Mouse (Mus musculus): ENCODE measurements around the gene Fkbp1a. TPM values are rescaled to one million over a fixed set of nuclear protein-coding genes. Genes with fewer than 3 reads are reported as not detected.
A peak's percentile ranks its signal among the peaks of the same experiment; 100 is the strongest.

Fkbp1a gene
- total RNA-seq, 2 experiments from 2014 or later = 877 to 984 TPM

DNA sequence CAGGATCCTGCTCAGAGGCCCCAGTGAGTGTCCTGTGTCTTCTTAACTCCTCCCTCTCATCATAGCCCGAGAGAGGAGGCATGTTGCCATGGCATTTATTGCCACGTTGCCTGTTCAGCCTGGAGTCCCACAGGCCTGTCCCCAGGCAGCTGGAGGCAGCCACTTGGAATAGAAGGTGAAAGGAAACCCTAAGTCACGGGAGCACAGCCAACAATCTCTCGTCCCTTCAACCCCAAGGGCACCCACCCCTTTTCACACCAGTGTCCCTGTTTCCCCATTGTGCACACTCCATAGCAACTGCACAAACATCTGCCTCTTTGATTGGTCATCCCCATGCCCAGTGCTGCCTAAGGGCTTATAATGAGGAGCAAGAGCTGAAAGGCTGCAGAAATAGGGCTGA, 61.3 kb downstream of the Fkbp1a start:
- DNase-seq (ENCODE audit: extremely low spot score in 1 of 2, low spot score in 1 of 2) = peak in 1 of 2 experiments; percentile 37

DNA sequence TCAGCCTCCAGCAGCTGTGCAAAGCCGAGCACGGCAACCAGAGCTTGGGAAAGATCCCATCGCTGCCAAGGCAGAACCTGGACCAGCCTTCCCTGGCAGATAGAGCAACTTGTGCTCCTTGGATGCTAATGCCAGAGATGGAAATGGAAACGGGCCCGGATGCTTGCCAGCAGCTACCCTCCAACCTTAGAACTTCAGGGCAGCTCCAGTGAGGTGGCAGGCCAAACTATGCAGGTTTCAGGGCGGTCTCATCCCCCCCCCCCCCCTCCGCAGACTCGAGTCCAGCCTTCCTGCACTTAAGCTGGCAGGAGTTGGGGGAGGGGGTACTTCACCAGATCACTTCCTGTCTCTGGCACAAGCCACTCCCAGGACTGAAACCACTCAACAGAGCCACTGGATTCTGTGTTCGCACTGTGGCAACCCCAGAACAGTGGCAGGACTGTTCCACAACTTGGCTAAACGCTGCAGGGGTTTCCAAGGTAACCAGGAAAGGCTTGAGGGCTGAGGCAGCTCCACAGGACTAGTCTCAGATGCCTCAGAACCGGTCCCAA, 63.2 kb downstream of the Fkbp1a start:
- DNase-seq (ENCODE audit: extremely low spot score in 1 of 2, low spot score in 1 of 2) = peak; percentile 47 to 56

DNA sequence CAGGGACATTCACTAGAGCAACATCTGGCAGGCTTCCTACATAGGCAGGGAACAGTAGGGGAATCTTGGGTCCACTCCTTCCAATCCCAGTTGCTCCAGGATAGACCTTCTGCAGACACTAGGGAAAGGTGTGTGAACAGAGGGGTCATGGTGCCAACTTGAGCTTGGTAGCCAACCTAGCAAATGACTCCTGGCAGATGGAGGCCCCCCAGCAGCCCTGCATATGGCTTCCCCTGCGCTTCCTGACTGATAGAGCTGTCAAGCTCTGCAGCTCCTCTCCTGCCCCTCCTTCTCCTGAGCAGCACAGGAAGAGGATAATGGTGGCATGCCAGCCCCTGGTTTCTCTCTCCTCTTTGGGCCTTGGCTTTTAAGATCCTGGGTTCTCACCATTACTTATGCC, 66.2 kb downstream of the Fkbp1a start:
- DNase-seq (ENCODE audit: extremely low spot score in 1 of 2, low spot score in 1 of 2) = no peak

DNA sequence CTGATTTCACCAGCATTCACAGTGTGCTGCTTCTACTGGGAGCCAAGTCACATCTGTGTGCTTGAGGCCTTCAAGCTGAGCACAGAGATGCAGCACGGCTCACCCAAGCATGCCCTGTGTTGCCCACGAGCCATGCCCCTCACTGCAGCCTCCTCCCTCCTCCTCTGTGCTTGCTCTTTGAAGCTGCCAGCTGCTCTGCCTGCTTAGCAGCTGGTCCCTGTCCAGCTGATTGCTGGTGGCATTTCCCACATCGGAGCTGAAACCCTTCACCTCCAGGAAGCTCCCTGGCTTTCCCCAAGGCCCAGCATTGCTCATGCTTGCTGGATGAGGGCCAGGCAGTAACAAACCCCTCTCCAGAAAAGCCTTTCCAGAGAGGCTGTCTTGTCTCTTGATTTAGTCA, 67.7 kb downstream of the Fkbp1a start:
- no peak for DNase-seq (ENCODE audit: extremely low spot score in 1 of 2, low spot score in 1 of 2)

Other genes with a start within 250 kb of the Fkbp1a start
- gene 4921509C19Rik, start 66.3 kb upstream of the Fkbp1a start, total RNA-seq (2021) = not detected
- gene Nsfl1c, start 48.3 kb upstream of the Fkbp1a start, total RNA-seq (2021) = 100 to 1,000 TPM; 136 to 139 TPM
- 1 to 10 TPM; 1.5 TPM for gene Sdcbp2, start 30.1 kb downstream of the Fkbp1a start, total RNA-seq (2021)
- 100 to 1,000 TPM; 380 to 402 TPM for gene Snph, start 90.1 kb downstream of the Fkbp1a start, total RNA-seq (2021)
- gene Rad21l, start 126.0 kb downstream of the Fkbp1a start, total RNA-seq (2021) = 1 to 10 TPM in 1 of 2 experiments, under 1 TPM in 1; 0.89 to 1.2 TPM
- gene Tmem74b, start 159.5 kb downstream of the Fkbp1a start, total RNA-seq (2021) = 1 to 10 TPM; 4.6 to 4.7 TPM
- 10 to 100 TPM; 33.3 to 34.0 TPM for gene Psmf1, start 201.7 kb downstream of the Fkbp1a start, total RNA-seq (2021)